Mouse (Mus musculus): ENCODE results near the gene Ptpra.

Ptpra gene

GRCm38 (mm10) chr2:130429851-130430250 lies 20.2 kb upstream of the Ptpra start:
- Histone ChIP-seq H3K27me3 (ENCODE audit: control insufficient read depth, insufficient read depth, low read length, poor library complexity, severe bottlenecking) (no peaks in the 10 kb centered on the region), H3K36me3 (ENCODE audit: control insufficient read depth, insufficient read depth, low read length, poor library complexity, severe bottlenecking) (no peaks in the 10 kb centered on the region; the same call in 1 of the 2 replicates)
- no peak for DNase-seq (ENCODE audit: low read depth, low spot score)

GRCm38 (mm10) chr2:130430484-130430883 lies 19.6 kb upstream of the Ptpra start:
- DNase-seq (ENCODE audit: low read depth, low spot score) = peak; percentile 39
- Histone ChIP-seq H3K27me3 (ENCODE audit: control insufficient read depth, insufficient read depth, low read length, poor library complexity, severe bottlenecking) (no peaks in the 10 kb centered on the region), H3K36me3 (ENCODE audit: control insufficient read depth, insufficient read depth, low read length, poor library complexity, severe bottlenecking) (no peaks in the 10 kb centered on the region; the same call in 1 of the 2 replicates)

GRCm38 (mm10) chr2:130432157-130432556 lies 17.9 kb upstream of the Ptpra start:
- no peak for DNase-seq (ENCODE audit: low read depth, low spot score)

GRCm38 (mm10) chr2:130433152-130433551 lies 16.9 kb upstream of the Ptpra start:
- peaks cover 2% of the 10 kb centered on the region; the same call in 1 of the 2 replicates for H3K36me3 ChIP-seq (ENCODE audit: control insufficient read depth, insufficient read depth, low read length, poor library complexity, severe bottlenecking)
- no peaks in the 10 kb centered on the region for H3K27me3 ChIP-seq (ENCODE audit: control insufficient read depth, insufficient read depth, low read length, poor library complexity, severe bottlenecking)
- peak; percentile 80 for DNase-seq (ENCODE audit: low read depth, low spot score)

More at GRCm38 (mm10) chr2:130432157-130432556, 17.9 kb upstream of the Ptpra start:
- Histone ChIP-seq H3K27me3 (ENCODE audit: control insufficient read depth, insufficient read depth, low read length, poor library complexity, severe bottlenecking) (no peaks in the 10 kb centered on the region), H3K36me3 (ENCODE audit: control insufficient read depth, insufficient read depth, low read length, poor library complexity, severe bottlenecking) (no peaks in the 10 kb centered on the region; the same call in 1 of the 2 replicates)

GRCm38 (mm10) chr2:130436769-130437168 lies 13.3 kb upstream of the Ptpra start:
- H3K36me3 ChIP-seq (ENCODE audit: control insufficient read depth, insufficient read depth, low read length, poor library complexity, severe bottlenecking) = peaks cover 9% of the 10 kb centered on the region
- H3K27me3 ChIP-seq (ENCODE audit: control insufficient read depth, insufficient read depth, low read length, poor library complexity, severe bottlenecking) = no peaks in the 10 kb centered on the region
- DNase-seq (ENCODE audit: low read depth, low spot score) = no peak

- Histone ChIP-seq H3K27me3 (ENCODE audit: control insufficient read depth, insufficient read depth, low read length, poor library complexity, severe bottlenecking) (no peaks in the 10 kb centered on the region), H3K36me3 (ENCODE audit: control insufficient read depth, insufficient read depth, low read length, poor library complexity, severe bottlenecking) (peaks cover 9% of the 10 kb centered on the region)
- DNase-seq (ENCODE audit: low read depth, low spot score) = no peak
Observed at GRCm38 (mm10) chr2:130438861-130439260, 11.2 kb upstream of the Ptpra start.

- no peak for DNase-seq (ENCODE audit: low read depth, low spot score)
- H3K27me3 ChIP-seq (ENCODE audit: control insufficient read depth, insufficient read depth, low read length, poor library complexity, severe bottlenecking) = no peaks in the 10 kb centered on the region
Observed at GRCm38 (mm10) chr2:130439840-130440480, 10.1 kb upstream of the Ptpra start.

GRCm38 (mm10) chr2:130442162-130442561 lies 7.9 kb upstream of the Ptpra start:
- H3K27me3 ChIP-seq (ENCODE audit: control insufficient read depth, insufficient read depth, low read length, poor library complexity, severe bottlenecking) = no peaks in the 10 kb centered on the region
- H3K36me3 ChIP-seq (ENCODE audit: control insufficient read depth, insufficient read depth, low read length, poor library complexity, severe bottlenecking) = peaks cover 9% of the 10 kb centered on the region
- DNase-seq (ENCODE audit: low read depth, low spot score) = no peak

More at GRCm38 (mm10) chr2:130439840-130440480, 10.1 kb upstream of the Ptpra start:
- H3K36me3 ChIP-seq (ENCODE audit: control insufficient read depth, insufficient read depth, low read length, poor library complexity, severe bottlenecking) = peaks cover 9% of the 10 kb centered on the region

GRCm38 (mm10) chr2:130448449-130448848 lies 1.6 kb upstream of the Ptpra start:
- DNase-seq (ENCODE audit: low read depth, low spot score) = no peak
- Histone ChIP-seq H3K27me3 (ENCODE audit: control insufficient read depth, insufficient read depth, low read length, poor library complexity, severe bottlenecking) (no peaks in the 10 kb centered on the region), H3K36me3 (ENCODE audit: control insufficient read depth, insufficient read depth, low read length, poor library complexity, severe bottlenecking) (no peaks in the 10 kb centered on the region; the same call in 1 of the 2 replicates)

- DNase-seq (ENCODE audit: low read depth, low spot score) = peak; percentile 46
- H3K36me3 ChIP-seq (ENCODE audit: control insufficient read depth, insufficient read depth, low read length, poor library complexity, severe bottlenecking) = no peaks in the 10 kb centered on the region; the same call in 1 of the 2 replicates
Observed at GRCm38 (mm10) chr2:130449021-130449793, 871 bp upstream of the Ptpra start.

GRCm38 (mm10) chr2:130450434-130450796 lies 337 bp downstream of the Ptpra start:
- Histone ChIP-seq H3K36me3 (ENCODE audit: control insufficient read depth, insufficient read depth, low read length, poor library complexity, severe bottlenecking) (no peaks in the 10 kb centered on the region; the same call in 1 of the 2 replicates), H3K27me3 (ENCODE audit: control insufficient read depth, insufficient read depth, low read length, poor library complexity, severe bottlenecking) (no peaks in the 10 kb centered on the region)
- DNase-seq (ENCODE audit: low read depth, low spot score) = no peak

More at GRCm38 (mm10) chr2:130449021-130449793, 871 bp upstream of the Ptpra start:
- H3K27me3 ChIP-seq (ENCODE audit: control insufficient read depth, insufficient read depth, low read length, poor library complexity, severe bottlenecking) = no peaks in the 10 kb centered on the region

GRCm38 (mm10) chr2:130451086-130451726 lies 1.1 kb downstream of the Ptpra start:
- no peaks in the 10 kb centered on the region for H3K27me3 ChIP-seq (ENCODE audit: control insufficient read depth, insufficient read depth, low read length, poor library complexity, severe bottlenecking)
- H3K36me3 ChIP-seq (ENCODE audit: control insufficient read depth, insufficient read depth, low read length, poor library complexity, severe bottlenecking) = no peaks in the 10 kb centered on the region; the same call in 1 of the 2 replicates
- no peak for DNase-seq (ENCODE audit: low read depth, low spot score)

GRCm38 (mm10) chr2:130451727-130452090 lies 1.6 kb downstream of the Ptpra start:
- no peaks in the 10 kb centered on the region for H3K27me3 ChIP-seq (ENCODE audit: control insufficient read depth, insufficient read depth, low read length, poor library complexity, severe bottlenecking)
- DNase-seq (ENCODE audit: low read depth, low spot score) = no peak
- H3K36me3 ChIP-seq (ENCODE audit: control insufficient read depth, insufficient read depth, low read length, poor library complexity, severe bottlenecking) = no peaks in the 10 kb centered on the region; the same call in 1 of the 2 replicates

GRCm38 (mm10) chr2:130452266-130452665 lies 2.2 kb downstream of the Ptpra start:
- Histone ChIP-seq H3K36me3 (ENCODE audit: control insufficient read depth, insufficient read depth, low read length, poor library complexity, severe bottlenecking) (no peaks in the 10 kb centered on the region; the same call in 1 of the 2 replicates), H3K27me3 (ENCODE audit: control insufficient read depth, insufficient read depth, low read length, poor library complexity, severe bottlenecking) (no peaks in the 10 kb centered on the region)
- DNase-seq (ENCODE audit: low read depth, low spot score) = no peak

- Histone ChIP-seq H3K27me3 (ENCODE audit: control insufficient read depth, insufficient read depth, low read length, poor library complexity, severe bottlenecking) (no peaks in the 10 kb centered on the region), H3K36me3 (ENCODE audit: control insufficient read depth, insufficient read depth, low read length, poor library complexity, severe bottlenecking) (no peaks in the 10 kb centered on the region; the same call in 1 of the 2 replicates)
- DNase-seq (ENCODE audit: low read depth, low spot score) = no peak
Observed at GRCm38 (mm10) chr2:130453421-130453820, 3.3 kb downstream of the Ptpra start.

Measured in splenic B cell, adult 2 months (primary cell).